Mouse (Mus musculus) kidney, postnatal 0 days (tissue): ENCODE results near the gene Lhb. TPM values are rescaled to one million over a fixed set of nuclear protein-coding genes. Genes with fewer than 3 reads are reported as not detected.

Source experiments
- ATAC-seq: fragments of 200-750 bp; cut with Nextera tagmentation; replicated peaks from 2 replicates; pipeline ENCODE4 v1.8.0; 2017; ENCODE audit warnings: low read depth, moderate number of reproducible peaks, moderate TSS enrichment, moderate library complexity; ENCODE audit not compliant: low FRiP score
- DNase-seq: peaks from one replicate; pipeline ENCODE4 v3.0.0-alpha.2; 2016; ENCODE audit warnings: low spot score
- H3K27ac ChIP-seq: fragments of 300-500 bp; sonication (generic); 2 replicates; pipeline ENCODE4 v1.5.1; 2014; ENCODE audit warnings: mild to moderate bottlenecking
- H3K27me3 ChIP-seq: fragments of 300-500 bp; sonication (generic); 2 replicates; pipeline ENCODE4 v1.6.1; 2014; ENCODE audit warnings: low read length, mixed read lengths; ENCODE audit not compliant: insufficient read depth
- H3K36me3 ChIP-seq: fragments of 300-500 bp; sonication (generic); 2 replicates; pipeline ENCODE4 v1.6.1; 2014; ENCODE audit warnings: low read length, mixed read lengths; ENCODE audit not compliant: insufficient read depth
- H3K4me1 ChIP-seq: fragments of 300-500 bp; sonication (generic); replicated peaks from 2 replicates; pipeline ENCODE4 v1.6.1; 2014; ENCODE audit warnings: antibody characterized with exemption, low read length, mixed read lengths; ENCODE audit not compliant: insufficient read depth
- H3K4me2 ChIP-seq: fragments of 300-500 bp; sonication (generic); 2 replicates; pipeline ENCODE4 v1.6.1; 2014; ENCODE audit warnings: mild to moderate bottlenecking, low read length, moderate library complexity, mixed read lengths
- H3K4me3 ChIP-seq: fragments of 300-500 bp; sonication (generic); replicated peaks from 2 replicates; pipeline ENCODE4 v1.5.1; 2014; ENCODE audit warnings: low read depth, low read length
- H3K9ac ChIP-seq: fragments of 300-500 bp; sonication (generic); 2 replicates; pipeline ENCODE4 v1.6.1; 2014; ENCODE audit warnings: low read depth, low read length
- H3K9me3 ChIP-seq: fragments of 300-500 bp; sonication (generic); replicated peaks from 2 replicates; pipeline ENCODE4 v1.6.1; 2016; ENCODE audit warnings: low read length, inconsistent platforms, mixed read lengths
- CTCF ChIP-seq: IDR thresholded peaks from 2 replicates; pipeline ENCODE4 v1.5.1; 2016; ENCODE audit warnings: antibody characterized with exemption, low read depth, mild to moderate bottlenecking, moderate library complexity
- WGBS: fragments of 180-500 bp; shearing (Covaris S2); extraction: QIAGEN DNeasy Blood & Tissue Kit; methylation state at CpG from one replicate; pipeline ENCODE4 v1.1.7; 2014; 5-methylcytosine and 5-hydroxymethylcytosine counted together
- polyA plus RNA-seq: library from polyadenylated mRNA; unstranded; fragments of >200 nt; fragmentation: Nextera tagmentation; extraction: Ambion mirVana; gene quantifications from 2 replicates; pipeline ENCODE4 v1.2.1, GENCODE M21; 2015

The Lhb gene
- not detected in 2 replicates for polyA plus RNA-seq

DNA sequence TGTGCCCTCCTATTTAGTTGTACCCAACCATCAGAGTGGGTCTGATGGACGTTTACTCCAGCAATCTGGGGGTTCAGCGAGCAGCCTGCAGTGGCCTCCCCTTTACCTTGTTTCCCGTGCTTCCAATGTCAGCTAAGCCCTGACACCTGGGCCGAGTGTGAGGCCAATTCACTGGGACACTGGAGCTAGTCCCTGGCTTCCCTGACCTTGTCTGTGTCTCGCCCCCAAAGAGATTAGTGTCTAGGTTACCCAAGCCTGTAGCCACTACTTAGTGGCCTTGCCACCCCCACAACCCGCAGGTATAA lies at the start of gene Lhb:
Gene Lhb, plus strand, starts transcription at position 206 of the 305 bp plus-strand sequence.
- H3K4me2 ChIP-seq: no peak within 1 kb of the TSS
- H3K27me3 ChIP-seq: peaks cover 12% of the 10 kb centered on the region
- H3K4me3 ChIP-seq: no peak within 1 kb of the TSS
- peaks cover 42% of the 10 kb centered on the region for H3K36me3 ChIP-seq
- no peaks in the 10 kb centered on the region; the same call in none of the 2 replicates for H3K4me1 ChIP-seq
- DNase-seq: no peak
- WGBS: 52% methylated on average over 6 of the region's 6 CpGs
- no peak within 1 kb of the TSS for H3K9ac ChIP-seq
- ATAC-seq: no peak
- no peaks in the 10 kb centered on the region for H3K9me3 ChIP-seq
- TF ChIP-seq CTCF: no peak
- no peak within 1 kb of the TSS for H3K27ac ChIP-seq

DNA sequence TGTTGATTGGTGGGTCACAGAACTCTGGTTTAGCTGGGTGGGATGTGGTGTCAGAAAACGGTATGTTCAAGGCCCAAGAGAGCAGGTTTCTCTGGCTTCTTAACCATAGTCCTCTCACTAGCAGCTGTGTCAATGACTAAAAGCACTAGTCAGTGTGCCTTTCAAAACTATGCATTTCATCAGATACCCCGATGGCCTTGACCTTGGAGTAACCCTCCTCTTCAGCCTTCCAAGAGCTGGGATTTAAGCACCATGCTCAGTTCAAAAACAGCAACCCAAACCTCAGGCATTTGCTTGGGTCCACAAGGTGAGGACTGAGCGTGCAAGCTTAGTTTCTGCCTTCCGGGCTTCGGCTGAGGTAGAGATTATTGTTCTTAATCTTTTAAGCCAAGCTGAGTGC lies 48.2 kb upstream of the Lhb start:
- H3K27ac ChIP-seq: no peak overlapping the region
- H3K4me3 ChIP-seq: no peak overlapping the region
- H3K4me2 ChIP-seq: no peak overlapping the region
- no peak overlapping the region for H3K9ac ChIP-seq
- WGBS: 76% methylated on average over 5 of the region's 5 CpGs
- no peak for TF ChIP-seq CTCF
- ATAC-seq (no peak), DNase-seq (no peak)
- H3K27me3 ChIP-seq: 0 out of 2 replicates have a peak, but pooled peaks cover 10% of the 10 kb centered on the region
- no peaks in the 10 kb centered on the region for H3K9me3 ChIP-seq
- peaks cover 35% of the 10 kb centered on the region for H3K36me3 ChIP-seq
- H3K4me1 ChIP-seq: peaks cover 3% of the 10 kb centered on the region; the same call in 1 of the 2 replicates

DNA sequence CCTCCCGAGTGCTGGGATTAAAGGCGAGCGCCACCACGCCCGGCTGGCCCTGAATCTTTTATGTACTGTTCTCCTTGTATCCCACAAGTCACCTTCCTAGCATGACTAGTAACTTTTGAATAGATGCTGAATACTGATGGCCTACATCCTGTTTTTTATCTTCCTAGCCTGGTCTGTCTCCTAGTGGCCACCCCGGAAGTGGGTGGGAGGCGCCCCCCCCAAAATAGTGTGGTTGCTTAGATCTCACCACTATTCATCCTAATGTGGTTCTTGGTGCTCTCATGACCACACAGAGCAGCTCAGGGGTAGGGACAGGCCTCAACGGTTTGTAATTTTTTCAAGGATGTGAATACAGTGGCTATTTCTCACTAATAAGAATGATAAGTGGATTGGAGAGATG lies 46.0 kb upstream of the Lhb start:
- no peaks in the 10 kb centered on the region for H3K9me3 ChIP-seq
- no peaks in the 10 kb centered on the region; the same call in 1 of the 2 replicates for H3K4me1 ChIP-seq
- no peaks in the 10 kb centered on the region for H3K27me3 ChIP-seq
- DNase-seq (no peak), ATAC-seq (no peak)
- no peak for TF ChIP-seq CTCF
- no peak overlapping the region for H3K4me2 ChIP-seq
- H3K4me3 ChIP-seq: no peak overlapping the region
- no peak overlapping the region for H3K27ac ChIP-seq
- H3K36me3 ChIP-seq: peaks cover 53% of the 10 kb centered on the region
- 95% methylated on average over 8 of the region's 8 CpGs for WGBS
- no peak overlapping the region for H3K9ac ChIP-seq

DNA sequence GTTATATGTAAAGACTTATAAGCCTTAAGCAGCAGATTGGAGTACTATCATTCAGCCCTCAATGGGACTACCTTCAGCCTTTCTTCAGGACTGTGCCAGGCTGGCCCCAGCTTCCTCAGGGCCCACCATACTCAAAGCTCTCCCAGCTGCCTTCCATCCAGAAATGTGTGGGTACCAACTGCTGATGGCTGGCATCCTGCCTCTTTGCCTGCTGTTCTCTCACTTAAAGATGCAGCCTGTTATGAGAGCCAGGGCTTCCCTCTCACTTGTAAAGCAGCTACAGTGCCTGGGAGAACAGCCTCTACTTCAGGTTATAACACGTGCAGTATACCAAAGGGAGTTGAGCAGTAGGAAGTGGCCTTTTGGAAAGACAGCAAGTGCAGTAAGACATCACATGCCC lies 44.6 kb upstream of the Lhb start:
- DNase-seq (no peak), ATAC-seq (no peak)
- Histone ChIP-seq H3K4me1 (no peaks in the 10 kb centered on the region), H3K4me3 (no peak overlapping the region), H3K4me2 (no peak overlapping the region), H3K27me3 (no peaks in the 10 kb centered on the region), H3K9ac (no peak overlapping the region), H3K27ac (no peak overlapping the region), H3K36me3 (peaks cover 67% of the 10 kb centered on the region), H3K9me3 (no peaks in the 10 kb centered on the region)
- WGBS: 86% methylated on average over 1 of the region's 1 CpGs
- no peak for TF ChIP-seq CTCF

DNA sequence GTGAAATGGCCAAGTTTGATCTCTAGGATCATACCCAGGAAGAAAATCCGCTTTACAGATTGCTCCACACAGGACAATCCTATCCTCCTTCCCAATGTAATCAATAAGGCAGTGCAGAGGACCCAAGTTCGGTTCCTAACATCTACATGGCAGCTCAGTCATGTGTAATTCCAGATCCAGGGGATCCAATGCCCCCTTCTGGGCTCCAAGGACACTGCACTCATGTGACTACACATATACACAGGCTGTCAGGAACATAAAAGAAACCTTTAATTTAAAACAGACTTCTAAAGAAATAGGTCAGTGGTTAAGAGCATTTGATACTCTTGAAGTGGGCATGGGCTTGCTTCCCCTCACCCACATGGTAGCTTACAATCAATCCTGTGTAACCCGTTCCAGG lies 34.5 kb upstream of the Lhb start:
- Histone ChIP-seq H3K9me3 (no peaks in the 10 kb centered on the region), H3K27ac (no peak overlapping the region), H3K4me3 (no peak overlapping the region), H3K27me3 (no peaks in the 10 kb centered on the region), H3K9ac (no peak overlapping the region), H3K4me1 (no peaks in the 10 kb centered on the region), H3K4me2 (no peak overlapping the region), H3K36me3 (peaks cover 88% of the 10 kb centered on the region)
- DNase-seq (peak; percentile 45), ATAC-seq (no peak)
- peak; percentile 54; the same call in 1 of the 2 replicates for TF ChIP-seq CTCF
- 81% methylated on average over 3 of the region's 3 CpGs for WGBS

DNA sequence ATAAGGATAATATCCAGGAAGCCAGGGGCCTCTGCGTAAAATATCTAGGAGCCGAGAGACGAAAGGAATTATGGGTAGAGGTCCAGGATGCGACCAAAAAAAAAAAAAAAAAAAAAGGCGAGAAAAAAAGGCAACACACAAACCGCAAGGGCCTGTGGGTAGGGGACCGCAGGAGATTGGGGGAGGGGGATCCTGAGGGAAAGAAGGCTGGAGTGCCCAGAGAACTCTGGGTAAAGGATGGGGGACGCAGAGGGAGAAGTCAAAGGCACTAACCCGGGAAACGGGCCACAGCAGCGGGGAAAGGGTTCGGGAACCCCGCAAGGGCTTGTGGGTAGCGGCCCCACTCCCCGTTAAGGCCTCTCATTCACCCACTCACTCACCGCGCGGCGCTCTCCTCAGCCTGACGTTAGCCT lies 25.5 kb upstream of the Lhb start:
- no peak for TF ChIP-seq CTCF
- Histone ChIP-seq H3K4me1 (peaks cover 11% of the 10 kb centered on the region), H3K9me3 (no peaks in the 10 kb centered on the region), H3K36me3 (peaks cover 18% of the 10 kb centered on the region), H3K4me2 (peak overlapping the region; percentile 88), H3K27ac (peak overlapping the region; percentile 98), H3K9ac (peak overlapping the region; percentile 91), H3K27me3 (no peaks in the 10 kb centered on the region), H3K4me3 (peak overlapping the region; percentile 79)
- 0% methylated on average over 19 of the region's 20 CpGs for WGBS
- peak; percentile 87 for DNase-seq
- peak; percentile 62 for ATAC-seq
